Mouse (Mus musculus): Measurements from ENCODE around the gene Xpo5. TPM values are rescaled to one million over a fixed set of nuclear protein-coding genes. Genes with fewer than 3 reads are reported as not detected.

Xpo5 gene
- total RNA-seq (2014; rRNA removed) (52.6 and 61.5 TPM in 2 replicates), polyA plus RNA-seq (2015; fragmentation: Nextera tagmentation; extraction: Ambion mirVana) (18.1 and 23.2 TPM in 2 replicates)

GRCm38 (mm10) chr17:46202421-46203071 is at the start of gene Xpo5, which contains the start of gene Polh:
Gene Xpo5 (plus strand): TSS chr17:46202782.
Gene Polh (minus strand): TSS chr17:46202645.
- no peak; the same call in 1 of the 2 replicates for TF ChIP-seq CTCF (IDR thresholded peaks at IDR 0.05; ENCODE audit: low read depth)
- peak; percentile 96 for ATAC-seq
- 1% methylated on average over 66 of the region's 66 CpGs for WGBS

DNA sequence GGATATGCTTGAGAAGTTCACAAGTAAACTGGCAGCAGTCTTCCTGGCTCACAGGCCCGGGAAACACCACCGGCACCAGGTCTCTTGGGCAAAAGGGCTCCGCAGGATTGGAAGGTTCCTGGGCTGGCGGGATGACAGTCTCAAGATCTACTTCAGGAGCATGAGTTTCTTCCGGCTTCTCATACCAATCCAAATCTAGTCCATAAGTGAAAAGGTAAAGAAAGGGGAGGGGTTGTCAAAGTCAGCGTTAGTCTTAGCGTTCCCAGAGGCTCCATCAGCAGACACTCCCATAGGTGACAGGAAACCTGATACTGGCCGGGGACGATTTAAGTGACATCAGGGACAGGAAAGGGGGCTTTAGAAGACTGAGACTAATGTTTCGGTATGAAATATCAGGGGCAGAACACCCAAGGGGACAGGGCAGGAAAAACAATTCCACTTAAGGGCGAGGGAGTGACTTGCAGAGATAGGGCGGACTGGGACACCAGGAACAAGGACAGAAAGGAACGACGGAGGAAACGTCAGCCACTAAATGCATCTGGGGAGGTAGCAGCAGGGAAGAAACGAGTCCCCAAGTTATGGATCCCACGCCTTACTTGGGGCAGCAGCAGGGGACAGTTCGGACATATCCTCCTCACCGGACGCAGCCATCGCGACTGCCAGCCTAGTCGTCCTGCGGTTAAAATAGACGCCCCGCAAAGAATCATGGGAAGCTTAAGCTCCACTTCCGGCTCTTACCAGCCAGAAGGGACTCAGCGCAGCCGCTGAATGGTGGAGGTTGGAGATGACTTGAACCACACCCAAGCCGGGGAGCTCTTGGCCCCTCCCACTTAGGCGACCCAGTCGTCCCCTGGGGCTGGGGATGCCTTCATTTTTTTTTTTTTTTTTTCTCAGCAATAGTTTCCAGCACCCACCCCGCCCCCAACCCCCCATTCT is 49.5 kb upstream of the Xpo5 start, which contains the start of gene Mad2l1bp:
TSS of gene Mad2l1bp (minus strand) at position 707 of the 936 bp plus-strand sequence.
- H3K4me1 ChIP-seq (ENCODE audit: insufficient read depth), result peaks cover 9% of the 10 kb centered on the region; the same call in 1 of the 2 replicates
- H3K27ac ChIP-seq (ENCODE audit: low read depth, low read length), result peak within 1 kb of the TSS; percentile 36
- DNase-seq (peak; percentile 90), ATAC-seq (peak; percentile 97)
- no peaks in the 10 kb centered on the region for H3K9me3 ChIP-seq (ENCODE audit: low read length)
- H3K9ac ChIP-seq, result peak within 1 kb of the TSS; percentile 63
- peaks cover 8% of the 10 kb centered on the region for H3K36me3 ChIP-seq (ENCODE audit: insufficient read depth)
- WGBS, result 9% methylated on average over 33 of the region's 33 CpGs
- H3K4me3 ChIP-seq (ENCODE audit: low read depth, low read length), result peak within 1 kb of the TSS; percentile 48
- TF ChIP-seq CTCF (IDR thresholded peaks at IDR 0.05; ENCODE audit: low read depth), result no peak
- peak within 1 kb of the TSS; percentile 90 for H3K4me2 ChIP-seq (ENCODE audit: low read depth)
- no peaks in the 10 kb centered on the region for H3K27me3 ChIP-seq (ENCODE audit: insufficient read depth, low read length)

More at GRCm38 (mm10) chr17:46202421-46203071, at the start of gene Xpo5, which contains the start of gene Polh:
- peak; percentile 99 for DNase-seq
- Histone ChIP-seq H3K9ac (peak within 1 kb of the TSS; percentile 75), H3K4me3 (ENCODE audit: low read depth, low read length) (peak within 1 kb of the TSS; percentile 99), H3K36me3 (ENCODE audit: insufficient read depth) (peaks cover 20% of the 10 kb centered on the region), H3K4me1 (ENCODE audit: insufficient read depth) (peaks cover 20% of the 10 kb centered on the region), H3K9me3 (ENCODE audit: low read length) (no peaks in the 10 kb centered on the region), H3K27me3 (ENCODE audit: insufficient read depth, low read length) (no peaks in the 10 kb centered on the region), H3K4me2 (ENCODE audit: low read depth) (peak within 1 kb of the TSS; percentile 88), H3K27ac (ENCODE audit: low read depth, low read length) (peak within 1 kb of the TSS; percentile 79)

DNA sequence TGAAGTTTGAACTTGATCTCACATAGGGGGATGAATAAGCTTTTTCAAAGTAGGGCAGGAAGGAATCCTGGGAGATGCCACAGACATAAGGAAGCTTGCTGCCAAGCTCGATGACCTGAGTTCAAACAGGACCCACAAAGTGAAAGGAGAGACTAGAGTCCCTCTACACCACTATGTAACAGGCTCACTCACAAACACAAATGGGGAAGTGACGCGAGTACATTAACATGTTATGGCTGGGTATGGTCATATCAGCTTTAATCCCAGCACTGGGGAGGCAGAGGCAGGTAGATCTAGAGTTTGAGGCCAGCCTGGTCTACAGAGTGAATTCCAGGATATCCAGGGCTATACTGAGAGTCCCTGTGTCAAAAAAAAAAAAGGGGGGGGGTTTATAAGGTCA is 48.2 kb upstream of the Xpo5 start:
- no peak overlapping the region for H3K4me3 ChIP-seq (ENCODE audit: low read depth, low read length)
- H3K9me3 ChIP-seq (ENCODE audit: low read length), result no peaks in the 10 kb centered on the region
- H3K36me3 ChIP-seq (ENCODE audit: insufficient read depth), result no peaks in the 10 kb centered on the region
- no peak overlapping the region for H3K27ac ChIP-seq (ENCODE audit: low read depth, low read length)
- ATAC-seq (no peak), DNase-seq (no peak)
- no peak for TF ChIP-seq CTCF (IDR thresholded peaks at IDR 0.05; ENCODE audit: low read depth)
- H3K4me1 ChIP-seq (ENCODE audit: insufficient read depth), result peaks cover 9% of the 10 kb centered on the region; the same call in 1 of the 2 replicates
- 98% methylated on average over 3 of the region's 3 CpGs for WGBS
- no peaks in the 10 kb centered on the region for H3K27me3 ChIP-seq (ENCODE audit: insufficient read depth, low read length)
- no peak overlapping the region for H3K4me2 ChIP-seq (ENCODE audit: low read depth)
- no peak overlapping the region for H3K9ac ChIP-seq

- H3K4me1 ChIP-seq (ENCODE audit: insufficient read depth), result peaks cover 11% of the 10 kb centered on the region
- 90% methylated on average over 5 of the region's 5 CpGs for WGBS
- no peak overlapping the region for H3K4me2 ChIP-seq (ENCODE audit: low read depth)
- H3K36me3 ChIP-seq (ENCODE audit: insufficient read depth), result no peaks in the 10 kb centered on the region
- no peaks in the 10 kb centered on the region for H3K27me3 ChIP-seq (ENCODE audit: insufficient read depth, low read length)
- H3K9ac ChIP-seq, result no peak overlapping the region
- DNase-seq, result no peak
- TF ChIP-seq CTCF (IDR thresholded peaks at IDR 0.05; ENCODE audit: low read depth), result no peak
- no peak overlapping the region for H3K4me3 ChIP-seq (ENCODE audit: low read depth, low read length)
- no peaks in the 10 kb centered on the region for H3K9me3 ChIP-seq (ENCODE audit: low read length)
- no peak for ATAC-seq
- H3K27ac ChIP-seq (ENCODE audit: low read depth, low read length), result no peak overlapping the region
Observed at GRCm38 (mm10) chr17:46156680-46157079, 45.9 kb upstream of the Xpo5 start.

DNA sequence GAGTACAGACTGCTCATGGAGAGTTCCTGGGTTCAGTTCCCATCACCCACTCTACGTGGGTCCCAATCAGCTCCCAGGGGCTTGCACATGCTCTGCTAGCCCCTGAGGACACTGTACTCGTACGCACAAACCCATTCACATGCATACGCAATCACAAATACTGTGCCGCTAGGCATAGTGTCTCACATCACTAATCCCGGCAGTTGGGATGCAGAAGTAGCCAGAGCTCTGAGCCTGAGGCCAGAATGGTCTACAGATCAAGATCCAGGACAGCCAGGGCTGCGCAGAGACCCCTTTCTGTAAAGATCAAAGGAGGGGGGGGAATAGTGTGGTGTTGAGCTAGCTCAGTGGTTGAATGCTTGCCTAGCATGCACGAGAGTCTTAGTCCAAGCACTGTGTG is 45.5 kb upstream of the Xpo5 start:
- no peak for ATAC-seq
- Histone ChIP-seq H3K9me3 (ENCODE audit: low read length) (no peaks in the 10 kb centered on the region), H3K4me3 (ENCODE audit: low read depth, low read length) (no peak overlapping the region), H3K36me3 (ENCODE audit: insufficient read depth) (no peaks in the 10 kb centered on the region), H3K4me2 (ENCODE audit: low read depth) (no peak overlapping the region), H3K4me1 (ENCODE audit: insufficient read depth) (peaks cover 16% of the 10 kb centered on the region), H3K9ac (no peak overlapping the region), H3K27ac (ENCODE audit: low read depth, low read length) (no peak overlapping the region), H3K27me3 (ENCODE audit: insufficient read depth, low read length) (no peaks in the 10 kb centered on the region)
- DNase-seq, result no peak
- 85% methylated on average over 8 of the region's 8 CpGs for WGBS
- no peak for TF ChIP-seq CTCF (IDR thresholded peaks at IDR 0.05; ENCODE audit: low read depth)

GRCm38 (mm10) chr17:46159236-46159635 is 43.3 kb upstream of the Xpo5 start:
- no peak overlapping the region for H3K27ac ChIP-seq (ENCODE audit: low read depth, low read length)
- peaks cover 15% of the 10 kb centered on the region for H3K4me1 ChIP-seq (ENCODE audit: insufficient read depth)
- H3K4me3 ChIP-seq (ENCODE audit: low read depth, low read length), result no peak overlapping the region
- no peaks in the 10 kb centered on the region for H3K9me3 ChIP-seq (ENCODE audit: low read length)
- ATAC-seq (no peak), DNase-seq (no peak)
- 67% methylated on average over 2 of the region's 2 CpGs for WGBS
- H3K4me2 ChIP-seq (ENCODE audit: low read depth), result no peak overlapping the region
- H3K9ac ChIP-seq, result no peak overlapping the region
- no peaks in the 10 kb centered on the region for H3K27me3 ChIP-seq (ENCODE audit: insufficient read depth, low read length)
- 0 out of 2 replicates have a peak, but pooled peaks cover under 1% of the 10 kb centered on the region for H3K36me3 ChIP-seq (ENCODE audit: insufficient read depth)
- no peak for TF ChIP-seq CTCF (IDR thresholded peaks at IDR 0.05; ENCODE audit: low read depth)

Measured in forebrain, postnatal 0 days (tissue).